Mouse (Mus musculus) hindbrain, embryonic 10.5 days (tissue): ENCODE results near the gene Tcf19. TPM values are rescaled to one million over a fixed set of nuclear protein-coding genes. Genes with fewer than 3 reads are reported as not detected.
"Not testable (repeated sequence)": the region's sequence is repeated elsewhere in the genome, so short reads cannot be mapped to it uniquely, and the experiment has no call there.

Source experiments
- DNase-seq: peaks from one replicate; pipeline ENCODE4 v3.0.0-alpha.2; 2017; ENCODE audit warnings: low spot score
- H3K27ac ChIP-seq: fragments of 300-500 bp; sonication (generic); 2 replicates; pipeline ENCODE4 v1.5.1; 2016; ENCODE audit warnings: mild to moderate bottlenecking, moderate library complexity
- H3K27me3 ChIP-seq: fragments of 300-500 bp; sonication (generic); 2 replicates; pipeline ENCODE4 v1.6.1; 2016; ENCODE audit warnings: mild to moderate bottlenecking; ENCODE audit not compliant: poor library complexity, insufficient read depth, severe bottlenecking
- H3K36me3 ChIP-seq: fragments of 300-500 bp; sonication (generic); 2 replicates; pipeline ENCODE4 v1.6.1; 2016; ENCODE audit warnings: mild to moderate bottlenecking, moderate library complexity
- H3K4me1 ChIP-seq: fragments of 300-500 bp; sonication (generic); replicated peaks from 2 replicates; pipeline ENCODE4 v1.6.1; 2016; ENCODE audit warnings: mild to moderate bottlenecking
- H3K4me3 ChIP-seq: fragments of 300-500 bp; sonication (generic); 2 replicates; pipeline ENCODE4 v1.5.1; 2016; ENCODE audit warnings: mild to moderate bottlenecking, moderate library complexity
- H3K9me3 ChIP-seq: fragments of 300-500 bp; sonication (generic); 2 replicates; pipeline ENCODE4 v1.6.1; 2016; ENCODE audit warnings: mild to moderate bottlenecking, moderate library complexity
- WGBS: fragments of 180-500 bp; shearing (Covaris S2); methylation state at CpG from one replicate; pipeline ENCODE4 v1.1.7; 2016; 5-methylcytosine and 5-hydroxymethylcytosine counted together
- polyA plus RNA-seq: library from polyadenylated mRNA; unstranded; fragments of >200 nt; fragmentation: Nextera tagmentation; extraction: Ambion mirVana; gene quantifications from 2 replicates; pipeline ENCODE4 v1.2.1, GENCODE M21; 2016

Gene Tcf19
- polyA plus RNA-seq, 1 experiment from 2014 or later, result 54.5 TPM

DNA sequence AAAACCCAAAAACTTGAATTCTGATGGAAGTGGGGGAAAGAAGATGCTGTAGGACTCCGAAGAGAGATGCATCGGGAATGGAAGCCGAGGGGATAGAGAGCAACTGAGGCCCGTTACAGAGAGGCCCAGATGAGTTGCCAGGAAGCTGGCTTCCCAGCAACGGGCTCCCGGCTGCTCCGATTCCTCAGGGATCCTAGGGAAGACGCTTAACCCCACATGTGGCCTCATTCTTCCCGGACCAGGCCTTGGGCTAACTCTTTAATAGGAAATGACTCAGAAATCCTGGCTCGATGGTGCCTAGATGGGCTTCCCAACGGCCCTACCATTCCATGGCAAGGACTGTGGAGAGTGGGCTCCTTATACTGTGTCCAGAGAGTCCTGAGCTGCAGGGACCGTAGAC is 902 bp upstream of the Tcf19 start:
- 10% methylated on average over 12 of the region's 12 CpGs for WGBS
- Histone ChIP-seq H3K36me3 (peaks cover 33% of the 10 kb centered on the region), H3K27me3 (peaks cover 6% of the 10 kb centered on the region; the same call in 1 of the 2 replicates), H3K4me3 (peak overlapping the region; percentile 71), H3K9me3 (no peaks in the 10 kb centered on the region), H3K4me1 (peaks cover 42% of the 10 kb centered on the region), H3K27ac (peak overlapping the region; percentile 88)
- DNase-seq, result peak; percentile 23

DNA sequence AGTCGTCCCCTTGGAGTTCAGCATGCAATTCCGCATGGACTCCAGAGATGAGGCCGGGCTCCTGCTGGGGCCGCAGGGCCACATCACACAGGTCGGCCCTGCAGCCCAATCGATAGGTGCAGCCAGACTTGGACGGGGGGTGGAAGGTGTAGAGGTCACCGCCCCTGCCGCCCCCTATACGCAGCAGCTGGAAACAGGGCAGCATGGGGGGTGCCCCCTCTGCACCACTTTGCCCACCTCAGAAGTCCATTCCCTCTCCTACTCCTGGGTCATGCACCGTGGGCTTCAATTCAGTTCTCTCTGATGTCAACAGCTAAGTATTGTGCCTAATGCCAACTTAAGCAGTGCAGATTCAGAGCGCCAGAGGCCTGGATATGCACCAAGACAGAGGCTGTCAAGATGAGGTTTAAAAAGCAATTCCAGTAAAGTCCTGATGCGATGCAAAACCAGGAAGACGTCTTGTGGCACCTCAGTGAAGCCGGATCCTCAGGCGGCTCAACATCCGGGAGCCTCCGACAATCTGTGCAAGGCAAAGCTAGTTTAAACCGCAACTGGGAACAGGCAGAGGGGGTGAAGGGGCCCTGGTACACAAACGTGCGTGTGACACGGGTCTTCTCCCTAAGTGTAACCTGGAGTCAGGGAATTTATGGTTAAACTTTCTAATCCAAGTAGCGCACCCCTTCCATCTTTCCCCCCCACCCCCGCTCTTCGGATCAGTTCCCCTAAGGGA is 548 bp downstream of the Tcf19 start:
- Histone ChIP-seq H3K4me3 (peak overlapping the region; percentile 71), H3K4me1 (peaks cover 42% of the 10 kb centered on the region), H3K27me3 (peaks cover 6% of the 10 kb centered on the region; the same call in 1 of the 2 replicates), H3K9me3 (no peaks in the 10 kb centered on the region), H3K36me3 (peaks cover 26% of the 10 kb centered on the region), H3K27ac (peak overlapping the region; percentile 88)
- 7% methylated on average over 25 of the region's 25 CpGs for WGBS
- DNase-seq, result peak; percentile 53

DNA sequence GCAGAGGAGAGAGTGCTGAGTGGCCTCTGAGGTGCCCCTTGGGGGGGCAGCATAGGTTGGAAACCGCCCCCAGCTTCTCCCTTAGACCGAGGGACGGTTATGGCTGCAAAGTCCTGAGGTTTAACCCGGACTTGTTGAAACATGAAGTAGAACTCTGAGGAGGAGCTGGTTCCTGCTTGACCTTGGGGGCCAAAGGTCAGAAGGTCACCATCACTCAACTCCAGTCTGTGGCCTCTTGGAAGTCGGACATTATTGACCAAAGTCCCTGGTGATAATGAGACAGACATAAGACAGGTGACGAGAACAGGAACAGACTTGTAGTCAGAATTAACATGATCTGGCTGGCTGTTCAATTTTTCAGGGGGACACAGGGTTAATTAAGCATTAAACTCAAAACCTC is 1.9 kb downstream of the Tcf19 start:
- Histone ChIP-seq H3K36me3 (peaks cover 19% of the 10 kb centered on the region), H3K9me3 (no peaks in the 10 kb centered on the region), H3K27ac (peak overlapping the region; percentile 41; the same call in 1 of the 2 replicates), H3K4me1 (peaks cover 42% of the 10 kb centered on the region), H3K27me3 (peaks cover 6% of the 10 kb centered on the region; the same call in 1 of the 2 replicates), H3K4me3 (peak overlapping the region; percentile 71)
- peak; percentile 38 for DNase-seq
- WGBS, result 34% methylated on average over 6 of the region's 6 CpGs

DNA sequence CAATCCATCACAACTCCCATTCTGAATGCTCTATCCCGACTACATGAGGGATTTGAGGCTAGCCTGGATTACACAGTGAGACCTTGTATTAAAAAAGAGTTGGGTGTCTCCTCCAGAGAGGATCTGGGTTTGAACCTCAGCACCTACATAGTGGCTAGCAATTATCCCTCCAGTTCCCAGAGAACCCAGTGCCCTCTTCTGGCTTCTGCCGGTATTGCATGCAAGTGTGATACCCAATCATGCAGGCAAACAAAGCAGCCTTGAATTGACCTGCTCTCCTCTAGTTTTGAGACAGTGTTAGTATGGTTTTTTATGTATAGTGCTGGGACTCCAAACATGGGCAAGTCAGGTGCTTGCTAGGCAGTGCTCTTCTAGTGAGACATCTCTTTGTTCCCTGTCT is 2.7 kb downstream of the Tcf19 start:
- Histone ChIP-seq H3K9me3 (no peaks in the 10 kb centered on the region), H3K27ac (peak overlapping the region; percentile 41; the same call in 1 of the 2 replicates), H3K27me3 (peaks cover 15% of the 10 kb centered on the region), H3K4me1 (peaks cover 42% of the 10 kb centered on the region), H3K4me3 (peak overlapping the region; percentile 71; the same call in 1 of the 2 replicates), H3K36me3 (peaks cover 16% of the 10 kb centered on the region)
- DNase-seq, result peak; percentile 83
- 19% methylated on average over 2 of the region's 2 CpGs for WGBS

DNA sequence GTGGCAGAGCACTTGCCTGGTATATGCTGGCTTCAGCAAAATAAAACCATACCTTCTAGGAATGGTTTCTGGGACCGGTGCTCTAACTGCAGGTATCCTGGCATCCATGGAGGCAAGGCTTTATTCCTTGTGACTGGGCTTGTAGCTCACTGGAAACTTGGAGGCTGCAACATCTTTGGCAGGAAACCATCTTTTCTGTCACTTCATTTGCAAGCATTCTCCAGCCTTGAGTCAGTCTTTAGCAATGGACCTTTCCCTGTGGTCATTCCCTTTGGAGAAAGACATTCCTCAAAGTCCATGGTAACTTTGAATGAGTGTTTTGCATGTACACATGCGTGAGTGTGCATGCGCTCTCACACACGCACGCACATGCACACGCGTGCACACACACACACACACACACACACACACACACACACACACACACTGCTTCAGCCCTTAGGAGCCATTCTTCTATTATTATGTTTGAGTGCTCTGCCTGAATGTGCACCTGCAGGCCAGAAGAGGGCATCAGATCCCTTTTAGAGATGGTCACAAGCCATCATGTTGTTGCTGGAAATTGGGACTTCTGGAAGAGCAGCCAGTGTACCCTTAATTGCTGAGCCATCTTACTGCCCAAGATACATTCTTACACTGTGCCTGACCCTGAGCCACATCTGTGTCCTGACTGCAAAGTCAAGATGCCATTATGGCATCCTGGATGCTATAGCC is 3.6 kb downstream of the Tcf19 start:
- Histone ChIP-seq H3K36me3 (peaks cover 16% of the 10 kb centered on the region), H3K27ac (no peak overlapping the region), H3K27me3 (peaks cover 22% of the 10 kb centered on the region), H3K4me3 (no peak overlapping the region), H3K4me1 (peaks cover 36% of the 10 kb centered on the region), H3K9me3 (no peaks in the 10 kb centered on the region)
- DNase-seq, result no peak
- WGBS, result 94% methylated on average over 7 of the region's 7 CpGs

DNA sequence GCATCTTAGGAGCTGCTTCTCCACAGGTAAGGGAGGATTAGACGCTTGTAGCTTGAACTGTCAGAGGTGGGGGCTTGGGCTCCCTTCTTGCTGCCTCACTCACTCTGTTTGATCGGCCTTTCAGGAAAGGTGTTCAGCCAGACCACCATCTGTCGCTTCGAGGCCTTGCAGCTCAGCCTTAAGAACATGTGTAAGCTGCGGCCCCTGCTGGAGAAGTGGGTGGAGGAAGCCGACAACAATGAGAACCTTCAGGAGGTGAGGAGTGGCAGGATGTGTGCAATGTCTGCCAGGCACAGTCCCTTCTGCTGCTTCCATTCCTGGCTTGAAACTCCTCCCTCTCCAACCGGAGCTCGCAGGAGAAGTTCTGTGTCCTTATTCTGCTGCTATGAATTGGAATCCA is 7.3 kb downstream of the Tcf19 start:
- WGBS, result 38% methylated on average over 8 of the region's 8 CpGs

DNA sequence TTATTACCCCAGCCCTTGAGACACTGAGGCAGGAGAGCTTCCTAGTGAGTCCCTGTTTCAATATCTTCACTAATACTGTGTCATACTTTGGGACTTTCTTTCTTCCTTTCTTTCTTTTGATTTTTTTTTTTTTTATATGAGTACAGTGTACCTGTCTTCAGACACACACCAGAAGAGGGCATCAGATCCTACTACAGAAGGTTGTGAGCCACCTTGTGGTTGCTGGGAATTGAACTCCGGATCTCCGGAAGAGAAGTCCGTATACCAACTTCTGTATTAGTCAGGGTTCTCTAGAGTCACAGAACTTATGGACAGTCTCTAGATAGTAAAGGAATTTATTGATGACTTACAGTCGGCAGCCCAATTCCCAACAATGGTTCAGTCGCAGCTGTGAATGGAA is 8.3 kb downstream of the Tcf19 start:
- 62% methylated on average over 5 of the region's 5 CpGs for WGBS
- Histone ChIP-seq H3K36me3 (peaks cover 11% of the 10 kb centered on the region), H3K4me1 (peaks cover 19% of the 10 kb centered on the region), H3K27me3 (peaks cover 65% of the 10 kb centered on the region)
- DNase-seq, H3K9me3 ChIP-seq, H3K4me3 ChIP-seq, H3K27ac ChIP-seq: not testable (repeated sequence)

More for the DNA sequence above, 7.3 kb downstream of the Tcf19 start:
- H3K4me1 ChIP-seq, result peaks cover 17% of the 10 kb centered on the region
- H3K4me3 ChIP-seq, result no peak overlapping the region
- peaks cover 55% of the 10 kb centered on the region for H3K27me3 ChIP-seq
- DNase-seq, result peak; percentile 37
- H3K36me3 ChIP-seq, result peaks cover 16% of the 10 kb centered on the region
- H3K27ac ChIP-seq, result no peak overlapping the region
- H3K9me3 ChIP-seq, result no peaks in the 10 kb centered on the region

DNA sequence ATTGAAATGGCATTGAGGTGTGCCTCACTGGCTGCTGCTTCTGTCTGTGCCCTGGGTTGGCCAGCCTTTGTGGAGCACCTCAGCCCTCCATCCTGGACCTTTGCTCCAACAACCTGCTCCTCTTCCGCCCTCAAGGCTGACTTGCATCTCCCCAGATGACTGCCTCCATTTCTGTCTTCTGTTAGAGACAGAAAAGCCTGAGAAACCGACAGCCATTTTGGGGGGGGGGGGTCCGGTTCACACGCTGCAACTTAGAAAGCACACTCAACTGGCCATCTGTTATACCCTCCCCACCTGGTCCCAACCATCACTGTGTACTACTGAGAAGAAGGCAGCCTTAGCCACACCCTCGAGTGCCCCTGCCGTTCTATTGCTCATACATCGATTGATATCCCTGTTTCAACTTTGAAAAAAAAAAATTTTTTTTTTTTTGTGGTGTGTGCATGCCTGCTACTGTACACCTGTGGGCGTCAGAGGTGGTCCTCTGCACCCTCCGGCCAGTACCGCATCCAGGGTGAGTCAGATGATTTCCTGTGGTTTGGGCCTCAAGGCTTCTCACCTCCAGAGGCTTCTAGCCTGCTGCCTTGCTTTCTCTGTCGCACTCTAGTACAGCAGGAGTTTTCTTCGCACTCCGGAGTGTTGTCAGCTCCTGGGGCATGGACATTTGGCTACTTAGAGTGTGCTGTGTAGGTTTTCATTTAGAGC is 8.9 kb downstream of the Tcf19 start:
- Histone ChIP-seq H3K9me3 (no peaks in the 10 kb centered on the region), H3K4me1 (peaks cover 20% of the 10 kb centered on the region), H3K27me3 (peaks cover 66% of the 10 kb centered on the region), H3K27ac (no peak overlapping the region), H3K4me3 (no peak overlapping the region), H3K36me3 (peaks cover 5% of the 10 kb centered on the region)
- no peak for DNase-seq
- 25% methylated on average over 13 of the region's 13 CpGs for WGBS

DNA sequence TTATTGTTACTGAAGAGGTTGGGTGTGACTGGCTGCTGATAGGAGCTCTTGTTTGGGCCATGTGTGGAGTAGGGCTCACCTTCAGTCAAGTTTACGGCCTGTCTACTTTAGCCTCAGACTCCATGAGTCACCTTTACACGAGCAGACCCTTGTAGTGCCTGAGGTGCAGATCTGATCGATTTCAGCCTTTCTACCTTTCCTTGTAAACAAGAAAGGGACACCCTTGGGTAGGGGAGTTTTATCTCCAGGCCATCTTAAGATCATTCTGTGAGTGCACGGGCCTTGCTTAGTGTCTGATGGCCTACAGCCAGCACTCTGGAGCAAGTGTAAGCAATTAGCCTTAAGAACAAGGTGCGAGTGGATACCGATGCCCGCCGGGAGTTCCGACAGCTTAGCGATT is 9.7 kb downstream of the Tcf19 start:
- DNase-seq, result no peak
- H3K36me3 ChIP-seq, result no peaks in the 10 kb centered on the region
- no peak overlapping the region for H3K27ac ChIP-seq
- peaks cover 73% of the 10 kb centered on the region for H3K27me3 ChIP-seq
- peaks cover 29% of the 10 kb centered on the region for H3K4me1 ChIP-seq
- H3K9me3 ChIP-seq, result no peaks in the 10 kb centered on the region
- WGBS, result 14% methylated on average over 10 of the region's 10 CpGs
- H3K4me3 ChIP-seq, result no peak overlapping the region

DNA sequence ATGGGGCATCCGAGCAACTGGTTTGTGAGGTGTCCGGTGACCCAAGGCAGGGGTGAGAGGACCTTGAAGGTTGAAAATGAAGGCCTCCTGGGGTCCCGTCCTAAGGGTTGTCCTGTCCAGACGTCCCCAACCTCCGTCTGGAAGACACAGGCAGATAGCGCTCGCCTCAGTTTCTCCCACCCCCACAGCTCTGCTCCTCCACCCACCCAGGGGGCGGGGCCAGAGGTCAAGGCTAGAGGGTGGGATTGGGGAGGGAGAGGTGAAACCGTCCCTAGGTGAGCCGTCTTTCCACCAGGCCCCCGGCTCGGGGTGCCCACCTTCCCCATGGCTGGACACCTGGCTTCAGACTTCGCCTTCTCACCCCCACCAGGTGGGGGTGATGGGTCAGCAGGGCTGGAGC is 10.8 kb downstream of the Tcf19 start, which contains the start of gene Pou5f1:
Gene Pou5f1 (plus strand): TSS at position 243 of the 400 bp plus-strand sequence.
- 17% methylated on average over 13 of the region's 13 CpGs for WGBS
- peaks cover 75% of the 10 kb centered on the region for H3K27me3 ChIP-seq
- no peak for DNase-seq

DNA sequence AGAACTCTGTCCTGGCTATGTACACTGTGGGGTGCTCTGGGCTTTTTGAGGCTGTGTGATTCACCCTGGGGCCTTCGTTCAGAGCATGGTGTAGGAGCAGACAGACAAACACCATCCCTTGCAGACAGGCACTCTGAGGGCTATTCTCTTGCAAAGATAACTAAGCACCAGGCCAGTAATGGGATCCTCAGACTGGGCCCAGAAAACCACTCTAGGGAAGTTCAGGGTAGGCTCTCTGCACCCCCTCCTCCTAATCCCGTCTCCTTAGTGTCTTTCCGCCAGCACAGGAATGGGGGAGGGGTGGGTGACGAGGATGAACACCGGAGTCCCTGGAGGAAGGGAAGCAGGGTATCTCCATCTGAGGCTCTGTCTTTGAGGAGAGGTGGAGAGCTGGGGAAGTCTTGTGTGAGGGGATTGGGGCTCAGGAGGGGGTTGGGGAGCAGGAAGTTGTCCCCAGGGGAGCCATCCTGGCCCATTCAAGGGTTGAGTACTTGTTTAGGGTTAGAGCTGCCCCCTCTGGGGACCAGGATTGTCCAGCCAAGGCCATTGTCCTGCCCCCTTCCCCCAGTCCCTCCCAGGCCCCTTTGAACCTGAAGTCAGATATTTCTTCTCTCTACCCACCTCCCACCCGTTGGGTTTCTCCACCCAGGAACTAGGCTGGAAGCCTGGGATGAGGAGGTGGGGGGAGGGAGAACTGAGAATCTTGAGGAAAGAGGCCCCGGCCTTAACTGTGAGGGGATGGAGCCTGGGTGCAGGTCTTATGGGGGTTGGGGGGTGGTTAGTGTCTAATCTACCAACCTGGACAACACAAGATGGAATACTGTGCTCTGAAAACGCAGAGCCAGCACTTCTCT is 11.8 kb downstream of the Tcf19 start:
- Histone ChIP-seq H3K9me3 (no peaks in the 10 kb centered on the region), H3K27ac (no peak overlapping the region), H3K4me3 (no peak overlapping the region), H3K27me3 (peaks cover 75% of the 10 kb centered on the region), H3K4me1 (peaks cover 29% of the 10 kb centered on the region), H3K36me3 (no peaks in the 10 kb centered on the region)
- WGBS, result 9% methylated on average over 8 of the region's 8 CpGs
- no peak for DNase-seq

More for the DNA sequence above, 10.8 kb downstream of the Tcf19 start, which contains the start of gene Pou5f1:
- H3K27ac ChIP-seq, result no peak within 1 kb of the TSS
- no peaks in the 10 kb centered on the region for H3K36me3 ChIP-seq
- no peak within 1 kb of the TSS for H3K4me3 ChIP-seq
- peaks cover 29% of the 10 kb centered on the region for H3K4me1 ChIP-seq
- no peaks in the 10 kb centered on the region for H3K9me3 ChIP-seq

DNA sequence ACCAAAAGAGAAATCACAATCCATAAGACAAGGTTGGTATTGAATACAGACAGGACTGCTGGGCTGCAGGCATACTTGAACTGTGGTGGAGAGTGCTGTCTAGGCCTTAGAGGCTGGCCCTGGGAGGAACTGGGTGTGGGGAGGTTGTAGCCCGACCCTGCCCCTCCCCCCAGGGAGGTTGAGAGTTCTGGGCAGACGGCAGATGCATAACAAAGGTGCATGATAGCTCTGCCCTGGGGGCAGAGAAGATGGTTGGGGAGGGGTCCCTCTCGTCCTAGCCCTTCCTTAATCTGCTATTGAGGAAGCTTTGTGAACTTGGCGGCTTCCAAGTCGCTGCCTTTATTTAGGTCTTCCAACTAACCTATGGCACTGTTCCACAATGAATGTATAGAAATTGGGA is 12.8 kb downstream of the Tcf19 start:
- H3K36me3 ChIP-seq, result no peaks in the 10 kb centered on the region
- H3K27ac ChIP-seq, result no peak overlapping the region
- H3K4me1 ChIP-seq, result peaks cover 29% of the 10 kb centered on the region
- WGBS, result 17% methylated on average over 5 of the region's 5 CpGs
- no peak overlapping the region for H3K4me3 ChIP-seq
- peaks cover 65% of the 10 kb centered on the region for H3K27me3 ChIP-seq
- H3K9me3 ChIP-seq, result no peaks in the 10 kb centered on the region
- no peak for DNase-seq
